Mouse (Mus musculus): ENCODE measurements around the gene Fhad1. TPM values are rescaled to one million over a fixed set of nuclear protein-coding genes. Genes with fewer than 3 reads are reported as not detected.

Gene Fhad1
- polyA plus RNA-seq, 1 experiment from 2014 or later: 0.50 TPM

GRCm38 (mm10) chr4:141863726-141864280 is 151.1 kb downstream of the Fhad1 start:
- Histone ChIP-seq H3K27ac (no peak overlapping the region), H3K36me3 (ENCODE audit: insufficient read depth, low read length) (peaks cover 4% of the 10 kb centered on the region; the same call in 1 of the 2 replicates), H3K9me3 (replicated peaks; ENCODE audit: low read length) (no peaks in the 10 kb centered on the region), H3K4me2 (ENCODE audit: low read length) (no peak overlapping the region), H3K4me3 (replicated peaks; ENCODE audit: low read depth, low read length) (no peak overlapping the region), H3K9ac (ENCODE audit: low read depth, low read length) (no peak overlapping the region), H3K4me1 (replicated peaks; ENCODE audit: insufficient read depth, low read length) (0 out of 2 replicates have a peak, but pooled peaks cover 3% of the 10 kb centered on the region), H3K27me3 (ENCODE audit: insufficient read depth, low read length) (no peaks in the 10 kb centered on the region)
- TF ChIP-seq CTCF (IDR thresholded peaks at IDR 0.05; ENCODE audit: low read depth): no peak
- 85% methylated on average over 7 of the region's 7 CpGs for WGBS
- DNase-seq (ENCODE audit: low spot score) (no peak), ATAC-seq (replicated peaks; ENCODE audit: low FRiP score, low read depth) (no peak)

DNA sequence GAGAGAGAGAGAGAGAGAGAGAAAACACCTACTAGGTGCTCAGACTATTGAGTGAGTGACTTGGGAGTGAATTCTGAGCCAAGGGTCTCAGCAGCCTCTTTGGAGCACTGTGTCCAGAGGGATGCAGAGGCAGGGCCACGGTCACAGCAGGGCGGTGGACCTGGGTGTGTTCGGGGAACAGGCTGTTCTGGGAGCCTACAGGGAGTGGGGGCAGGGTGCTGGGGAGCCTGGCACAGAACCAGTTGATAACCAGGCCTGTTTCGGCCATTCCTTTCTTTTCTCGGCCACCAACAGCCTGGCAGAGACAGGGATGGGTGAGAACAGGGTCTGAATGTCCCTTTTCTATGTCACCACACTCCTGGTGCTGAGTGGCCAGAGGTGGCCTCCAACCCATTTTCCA is 152.0 kb downstream of the Fhad1 start:
- Histone ChIP-seq H3K9ac (ENCODE audit: low read depth, low read length) (no peak overlapping the region), H3K4me2 (ENCODE audit: low read length) (no peak overlapping the region), H3K9me3 (replicated peaks; ENCODE audit: low read length) (no peaks in the 10 kb centered on the region), H3K27me3 (ENCODE audit: insufficient read depth, low read length) (no peaks in the 10 kb centered on the region), H3K4me1 (replicated peaks; ENCODE audit: insufficient read depth, low read length) (0 out of 2 replicates have a peak, but pooled peaks cover 3% of the 10 kb centered on the region), H3K27ac (no peak overlapping the region), H3K4me3 (replicated peaks; ENCODE audit: low read depth, low read length) (no peak overlapping the region), H3K36me3 (ENCODE audit: insufficient read depth, low read length) (peaks cover 8% of the 10 kb centered on the region; the same call in 1 of the 2 replicates)
- ATAC-seq (replicated peaks; ENCODE audit: low FRiP score, low read depth): no peak
- no peak for TF ChIP-seq CTCF (IDR thresholded peaks at IDR 0.05; ENCODE audit: low read depth)
- WGBS: 86% methylated on average over 5 of the region's 5 CpGs
- DNase-seq (ENCODE audit: low spot score): no peak

DNA sequence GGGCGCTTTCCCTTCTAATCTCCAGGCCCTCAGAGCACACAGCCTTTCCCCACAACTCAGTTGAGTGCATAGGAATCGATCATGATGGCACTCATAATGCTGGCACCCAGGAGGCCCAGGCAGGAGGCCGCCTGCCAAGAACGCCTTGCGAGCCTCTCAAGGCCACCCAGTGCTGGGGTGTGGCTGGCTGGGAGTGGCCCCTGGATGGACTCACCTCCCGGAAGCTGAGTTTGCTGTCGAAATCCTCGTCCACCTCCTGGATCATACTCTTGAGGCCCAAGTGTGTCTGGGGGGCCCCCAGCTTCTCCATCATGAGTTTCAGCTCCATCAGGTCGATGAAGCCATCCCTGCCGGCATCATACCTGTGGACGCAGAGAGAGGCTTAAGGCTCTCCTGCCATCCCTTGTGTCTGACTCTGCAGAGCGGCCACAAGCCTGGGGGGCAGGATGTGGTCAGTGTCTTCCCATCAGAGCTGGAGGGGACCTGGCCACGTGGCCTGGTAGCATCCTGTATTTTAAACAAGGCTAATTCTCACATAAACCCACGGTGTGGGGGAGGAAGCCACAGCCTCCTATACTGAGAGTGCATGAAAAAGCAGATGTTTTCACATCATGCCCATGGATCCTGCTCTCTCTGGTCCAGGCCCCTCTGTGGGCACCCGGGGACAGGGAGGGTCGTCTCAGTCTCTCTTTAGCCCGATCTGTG is 153.1 kb downstream of the Fhad1 start:
- H3K27ac ChIP-seq: no peak overlapping the region
- ATAC-seq (replicated peaks; ENCODE audit: low FRiP score, low read depth) (no peak), DNase-seq (ENCODE audit: low spot score) (no peak)
- H3K4me2 ChIP-seq (ENCODE audit: low read length): no peak overlapping the region
- H3K36me3 ChIP-seq (ENCODE audit: insufficient read depth, low read length): peaks cover 8% of the 10 kb centered on the region; the same call in 1 of the 2 replicates
- H3K27me3 ChIP-seq (ENCODE audit: insufficient read depth, low read length): no peaks in the 10 kb centered on the region
- no peak overlapping the region for H3K4me3 ChIP-seq (replicated peaks; ENCODE audit: low read depth, low read length)
- WGBS: 78% methylated on average over 17 of the region's 17 CpGs
- no peak for TF ChIP-seq CTCF (IDR thresholded peaks at IDR 0.05; ENCODE audit: low read depth)
- H3K4me1 ChIP-seq (replicated peaks; ENCODE audit: insufficient read depth, low read length): no peaks in the 10 kb centered on the region
- no peak overlapping the region for H3K9ac ChIP-seq (ENCODE audit: low read depth, low read length)
- no peaks in the 10 kb centered on the region for H3K9me3 ChIP-seq (replicated peaks; ENCODE audit: low read length)

- Histone ChIP-seq H3K4me2 (ENCODE audit: low read length) (no peak overlapping the region), H3K36me3 (ENCODE audit: insufficient read depth, low read length) (peaks cover 8% of the 10 kb centered on the region; the same call in 1 of the 2 replicates), H3K4me3 (replicated peaks; ENCODE audit: low read depth, low read length) (no peak overlapping the region), H3K27ac (no peak overlapping the region), H3K4me1 (replicated peaks; ENCODE audit: insufficient read depth, low read length) (no peaks in the 10 kb centered on the region), H3K9ac (ENCODE audit: low read depth, low read length) (no peak overlapping the region), H3K27me3 (ENCODE audit: insufficient read depth, low read length) (no peaks in the 10 kb centered on the region), H3K9me3 (replicated peaks; ENCODE audit: low read length) (no peaks in the 10 kb centered on the region)
- no peak for DNase-seq (ENCODE audit: low spot score)
- TF ChIP-seq CTCF (IDR thresholded peaks at IDR 0.05; ENCODE audit: low read depth): no peak
- no peak for ATAC-seq (replicated peaks; ENCODE audit: low FRiP score, low read depth)
- WGBS: 65% methylated on average over 19 of the region's 19 CpGs
Measured at GRCm38 (mm10) chr4:141860246-141860841, 154.5 kb downstream of the Fhad1 start.

GRCm38 (mm10) chr4:141859351-141859750 is 155.5 kb downstream of the Fhad1 start:
- WGBS: 88% methylated on average over 14 of the region's 14 CpGs
- Histone ChIP-seq H3K4me2 (ENCODE audit: low read length) (no peak overlapping the region), H3K27ac (no peak overlapping the region), H3K36me3 (ENCODE audit: insufficient read depth, low read length) (peaks cover 8% of the 10 kb centered on the region; the same call in 1 of the 2 replicates), H3K27me3 (ENCODE audit: insufficient read depth, low read length) (no peaks in the 10 kb centered on the region), H3K9ac (ENCODE audit: low read depth, low read length) (no peak overlapping the region), H3K9me3 (replicated peaks; ENCODE audit: low read length) (no peaks in the 10 kb centered on the region), H3K4me1 (replicated peaks; ENCODE audit: insufficient read depth, low read length) (no peaks in the 10 kb centered on the region), H3K4me3 (replicated peaks; ENCODE audit: low read depth, low read length) (no peak overlapping the region)
- ATAC-seq (replicated peaks; ENCODE audit: low FRiP score, low read depth) (no peak), DNase-seq (ENCODE audit: low spot score) (no peak)
- no peak for TF ChIP-seq CTCF (IDR thresholded peaks at IDR 0.05; ENCODE audit: low read depth)

GRCm38 (mm10) chr4:141858501-141858900 is 156.4 kb downstream of the Fhad1 start:
- ATAC-seq (replicated peaks; ENCODE audit: low FRiP score, low read depth): no peak

More at GRCm38 (mm10) chr4:141858501-141858900, 156.4 kb downstream of the Fhad1 start:
- no peaks in the 10 kb centered on the region for H3K9me3 ChIP-seq (replicated peaks; ENCODE audit: low read length)
- no peaks in the 10 kb centered on the region for H3K4me1 ChIP-seq (replicated peaks; ENCODE audit: insufficient read depth, low read length)
- no peak overlapping the region for H3K4me3 ChIP-seq (replicated peaks; ENCODE audit: low read depth, low read length)
- H3K4me2 ChIP-seq (ENCODE audit: low read length): no peak overlapping the region
- H3K27ac ChIP-seq: no peak overlapping the region
- H3K9ac ChIP-seq (ENCODE audit: low read depth, low read length): no peak overlapping the region
- no peak for TF ChIP-seq CTCF (IDR thresholded peaks at IDR 0.05; ENCODE audit: low read depth)
- peaks cover 8% of the 10 kb centered on the region; the same call in 1 of the 2 replicates for H3K36me3 ChIP-seq (ENCODE audit: insufficient read depth, low read length)
- WGBS: 84% methylated on average over 20 of the region's 20 CpGs
- no peaks in the 10 kb centered on the region for H3K27me3 ChIP-seq (ENCODE audit: insufficient read depth, low read length)
- no peak for DNase-seq (ENCODE audit: low spot score)
